Comparison of ENCODE assay signal across 9 mouse cellular contexts in the genomic region with DNA sequence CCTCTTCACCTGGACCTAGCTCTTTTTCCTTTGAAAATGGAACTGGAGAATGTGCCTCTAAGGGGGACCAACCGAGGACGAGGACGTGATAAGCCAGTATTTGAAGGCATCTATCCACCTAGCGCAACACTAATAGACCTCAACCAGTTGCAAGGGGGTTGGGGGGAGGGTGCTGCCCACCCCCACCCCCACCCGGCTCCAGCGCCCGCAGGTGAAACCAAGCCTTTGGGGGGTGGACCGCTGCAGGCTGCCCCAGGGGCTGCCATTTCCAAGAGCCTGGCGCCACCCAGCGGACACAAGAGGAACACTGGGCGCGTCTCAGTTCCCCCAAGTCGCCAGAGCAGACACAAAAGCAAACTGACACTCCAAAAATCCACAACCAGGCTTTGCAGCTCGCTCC. TPM values are rescaled to one million over a fixed set of nuclear protein-coding genes. Genes with fewer than 3 reads are reported as not detected.
DNase-seq lines count a peak whose midpoint lies in the region; ATAC-seq lines count a peak whose summit lies in the region.
"Had no signal": no experiment of that assay in that cellular context is flagged by ENCODE, and none has a peak within 500 bp of the region (broad histone marks: within the 10 kb centered on the region; RNA-seq: fewer than 3 reads in every experiment).

No protein-coding gene starts in this region.

- peaks cover 100% of the 10 kb centered on the region for H3K27me3 ChIP-seq in heart, embryonic 14.5 days (ENCODE audit: control insufficient read depth, insufficient read depth, low read length)
- H3K27me3 ChIP-seq in neural tube, embryonic 14.5 days (ENCODE audit: control insufficient read depth, insufficient read depth, low read length) = peaks cover 81% of the 10 kb centered on the region

- DNase-seq in 3T3-L1 (ENCODE audit: low read depth, low spot score) (peak; percentile 77), R1 (ENCODE audit: low read depth, low spot score) (peak; percentile 75)
- DNase-seq in embryo, embryonic 9.5 days (ENCODE audit: extremely low spot score) = peak; percentile 82
- DNase-seq in kidney, postnatal 25 days = peak; percentile 62 to 68
- peak; percentile 49 to 66 for DNase-seq in lung, adult 18-20 months

- no peak overlapping the region for H3K9ac ChIP-seq in heart, embryonic 14.5 days (ENCODE audit: low read length)
- no peak overlapping the region for H3K9ac ChIP-seq in neural tube, embryonic 14.5 days (replicated peaks; ENCODE audit: low read depth, low read length)

- peak overlapping the region; percentile 75 for H3K4me2 ChIP-seq in heart, embryonic 14.5 days (ENCODE audit: low read length)
- peak overlapping the region; percentile 41 for H3K4me2 ChIP-seq in neural tube, embryonic 14.5 days (ENCODE audit: low read depth, low read length)

- WGBS in heart, embryonic 14.5 days = under 1% methylated on average over 14 of the region's 14 CpGs
- 0% methylated on average over 14 of the region's 14 CpGs for WGBS in neural tube, embryonic 14.5 days

- H3K36me3 ChIP-seq in heart, embryonic 14.5 days (ENCODE audit: control insufficient read depth, insufficient read depth, low read length) = no peaks in the 10 kb centered on the region
- no peaks in the 10 kb centered on the region for H3K36me3 ChIP-seq in neural tube, embryonic 14.5 days (ENCODE audit: control insufficient read depth, insufficient read depth, low read length)

- H3K27ac ChIP-seq in heart, embryonic 14.5 days (replicated peaks in 1 of 2; ENCODE audit: control insufficient read depth in 1 of 2, insufficient read depth in 1 of 2, low read depth in 2 of 2, low read length in 2 of 2) = no peak overlapping the region
- H3K27ac ChIP-seq in neural tube, embryonic 14.5 days (ENCODE audit: low read depth, low read length) = no peak overlapping the region

- H3K4me1 ChIP-seq in heart, embryonic 14.5 days (ENCODE audit: control insufficient read depth in 2 of 2, insufficient read depth in 2 of 2, low read length in 2 of 2) = peaks cover 0 to 11% of the 10 kb centered on the region in 2 experiments; a peak in 2 of 4 replicates
- no peaks in the 10 kb centered on the region for H3K4me1 ChIP-seq in neural tube, embryonic 14.5 days (ENCODE audit: control insufficient read depth, insufficient read depth, low read length)

- H3K9me3 ChIP-seq in heart, embryonic 14.5 days (ENCODE audit: control insufficient read depth, low read length) = no peaks in the 10 kb centered on the region
- H3K9me3 ChIP-seq in neural tube, embryonic 14.5 days (ENCODE audit: control insufficient read depth, low read length) = no peaks in the 10 kb centered on the region

- H3K4me3 ChIP-seq in heart, embryonic 14.5 days (ENCODE audit: control insufficient read depth in 1 of 2, insufficient read depth in 1 of 2, low read depth in 1 of 2, low read length in 2 of 2) = peak overlapping the region; percentile 28 to 35
- H3K4me3 ChIP-seq in neural tube, embryonic 14.5 days (ENCODE audit: low read depth, low read length) = 0 out of 2 replicates have a peak overlapping the region, but pooled peaks have one; percentile 17
- H3K4me3 ChIP-seq: erythroblast, embryonic 14.5 days had no signal

- ATAC-seq in heart, embryonic 14.5 days (ENCODE audit: insufficient number of reproducible peaks, insufficient read depth, low FRiP score, low read depth) = no peak
- ATAC-seq in neural tube, embryonic 14.5 days (ENCODE audit: low read depth) = peak; percentile 63
- ATAC-seq in erythroblast, adult 5-6 weeks (replicated peaks; ENCODE audit: low FRiP score, poor library complexity, severe bottlenecking) = no peak

RNA-seq across cellular contexts. Expression of gene Foxf2, which starts 7.2 kb away (rescaled TPM):
- 0.11 TPM in 1 of 2 replicates, not detected in the other for polyA plus RNA-seq in heart, embryonic 14.5 days (2014; fragmentation: Nextera tagmentation; extraction: Ambion mirVana)
- 3.4 and 4.5 TPM in 2 replicates for polyA plus RNA-seq in neural tube, embryonic 14.5 days (2014; fragmentation: Nextera tagmentation; extraction: Ambion mirVana)
- total RNA-seq in erythroblast, adult 5-6 weeks (2015; ENCODE audit: low replicate concordance) = not detected in 2 replicates
- not detected in 2 replicates for total RNA-seq in erythroblast, adult 5-6 weeks (2017; ENCODE audit: low replicate concordance)
- polyA plus RNA-seq: erythroblast, embryonic 14.5 days had no signal

RNA-seq across cellular contexts. Expression of gene A530084C06Rik, which starts 59.3 kb away (rescaled TPM):
- polyA plus RNA-seq in heart, embryonic 14.5 days (2014; fragmentation: Nextera tagmentation; extraction: Ambion mirVana) = not detected in 2 replicates
- polyA plus RNA-seq in neural tube, embryonic 14.5 days (2014; fragmentation: Nextera tagmentation; extraction: Ambion mirVana) = not detected in 2 replicates
- not detected in 2 replicates for total RNA-seq in erythroblast, adult 5-6 weeks (2015; ENCODE audit: low replicate concordance)
- total RNA-seq in erythroblast, adult 5-6 weeks (2017; ENCODE audit: low replicate concordance) = not detected in 2 replicates
- polyA plus RNA-seq: erythroblast, embryonic 14.5 days had no signal
